Mouse (Mus musculus): ENCODE measurements at regions not wholly inside any gene's neighbourhood (a gene's known extent, or its start where the extent isn't known, plus 50 kb on each side); places are given as distances from the start of the nearest gene placed in this dataset.
"Not testable (repeated sequence)": the region's sequence is repeated elsewhere in the genome, so short reads cannot be mapped to it uniquely, and the experiment has no call there.

- Histone ChIP-seq H3K9ac (replicated peaks) (no peak overlapping the region), H3K4me1 (replicated peaks; ENCODE audit: control insufficient read depth in 2 of 2, insufficient read depth in 2 of 2, low read length in 1 of 2) (no peaks in the 10 kb centered on the region), H3K36me3 (replicated peaks; ENCODE audit: control insufficient read depth, insufficient read depth, low read depth) (no peaks in the 10 kb centered on the region), H3K27me3 (ENCODE audit: control insufficient read depth, insufficient read depth, low read length) (no peaks in the 10 kb centered on the region), H3K4me2 (ENCODE audit: low read depth) (no peak overlapping the region), H3K27ac (no peak overlapping the region), H3K4me3 (ENCODE audit: insufficient read depth in 1 of 2, low read depth in 2 of 2, low read length in 2 of 2) (no peak overlapping the region), H3K9me3 (ENCODE audit: control insufficient read depth, low read length) (no peaks in the 10 kb centered on the region)
- whole genome bisulfite sequencing (ENCODE audit: insufficient replicate concordance) = 65% methylated on average over 5 of the region's 5 CpGs
- TF ChIP-seq CTCF (IDR thresholded peaks at IDR 0.05; ENCODE audit: low read depth) = no peak
- no peak for ATAC-seq (ENCODE audit: insufficient read depth)
- no peak for DNase-seq (ENCODE audit: low read depth in 3 of 3, low spot score in 3 of 3)
Observed at GRCm38 (mm10) chr16:65403926-65404648, 116.2 kb upstream of the Pou1f1 start.

GRCm38 (mm10) chr16:65404816-65405215 lies 115.5 kb upstream of the Pou1f1 start:
- DNase-seq (ENCODE audit: low read depth in 3 of 3, low spot score in 3 of 3) (no peak), ATAC-seq (ENCODE audit: insufficient read depth) (no peak)
- no peaks in the 10 kb centered on the region for H3K9me3 ChIP-seq (ENCODE audit: control insufficient read depth, low read length)
- H3K9ac ChIP-seq (replicated peaks) = no peak overlapping the region
- no peak overlapping the region for H3K4me2 ChIP-seq (ENCODE audit: low read depth)
- H3K4me3 ChIP-seq (ENCODE audit: insufficient read depth in 1 of 2, low read depth in 2 of 2, low read length in 2 of 2) = no peak overlapping the region
- H3K36me3 ChIP-seq (replicated peaks; ENCODE audit: control insufficient read depth, insufficient read depth, low read depth) = no peaks in the 10 kb centered on the region
- no peaks in the 10 kb centered on the region for H3K27me3 ChIP-seq (ENCODE audit: control insufficient read depth, insufficient read depth, low read length)
- TF ChIP-seq CTCF (IDR thresholded peaks at IDR 0.05; ENCODE audit: low read depth) (no peak), EP300 (IDR thresholded peaks at IDR 0.05; ENCODE audit: low read depth) (no peak)
- 55% methylated on average over 5 of the region's 5 CpGs for WGBS (ENCODE audit: insufficient replicate concordance)
- no peak overlapping the region for H3K27ac ChIP-seq
- H3K4me1 ChIP-seq (replicated peaks; ENCODE audit: control insufficient read depth in 2 of 2, insufficient read depth in 2 of 2, low read length in 1 of 2) = no peaks in the 10 kb centered on the region

- Histone ChIP-seq H3K4me2 (ENCODE audit: low read depth) (no peak overlapping the region), H3K4me3 (ENCODE audit: insufficient read depth in 1 of 2, low read depth in 2 of 2, low read length in 2 of 2) (no peak overlapping the region), H3K9me3 (ENCODE audit: control insufficient read depth, low read length) (no peaks in the 10 kb centered on the region), H3K4me1 (replicated peaks; ENCODE audit: control insufficient read depth in 2 of 2, insufficient read depth in 2 of 2, low read length in 1 of 2) (no peaks in the 10 kb centered on the region), H3K27me3 (ENCODE audit: control insufficient read depth, insufficient read depth, low read length) (no peaks in the 10 kb centered on the region), H3K27ac (no peak overlapping the region), H3K9ac (replicated peaks) (no peak overlapping the region), H3K36me3 (replicated peaks; ENCODE audit: control insufficient read depth, insufficient read depth, low read depth) (no peaks in the 10 kb centered on the region)
- WGBS (ENCODE audit: insufficient replicate concordance) = 25% methylated on average over 3 of the region's 3 CpGs
- ATAC-seq (ENCODE audit: insufficient read depth) = no peak
- no peak for DNase-seq (ENCODE audit: low read depth in 3 of 3, low spot score in 3 of 3)
- no peak for TF ChIP-seq CTCF (IDR thresholded peaks at IDR 0.05; ENCODE audit: low read depth)
- no peak for TF ChIP-seq EP300 (IDR thresholded peaks at IDR 0.05; ENCODE audit: low read depth)
Observed at GRCm38 (mm10) chr16:65405824-65406556, 114.3 kb upstream of the Pou1f1 start.

GRCm38 (mm10) chr16:65432046-65432445 lies 88.3 kb upstream of the Pou1f1 start:
- WGBS (ENCODE audit: insufficient replicate concordance) = 29% methylated on average over 7 of the region's 9 CpGs
- not testable (repeated sequence) for DNase-seq (ENCODE audit: low read depth in 3 of 3, low spot score in 3 of 3); H3K4me2 ChIP-seq (ENCODE audit: low read depth); ATAC-seq (ENCODE audit: insufficient read depth); H3K4me3 ChIP-seq (ENCODE audit: insufficient read depth in 1 of 2, low read depth in 2 of 2, low read length in 2 of 2); H3K36me3 ChIP-seq (replicated peaks; ENCODE audit: control insufficient read depth, insufficient read depth, low read depth); H3K27ac ChIP-seq; H3K9ac ChIP-seq (replicated peaks); H3K4me1 ChIP-seq (replicated peaks; ENCODE audit: control insufficient read depth in 2 of 2, insufficient read depth in 2 of 2, low read length in 1 of 2); H3K9me3 ChIP-seq (ENCODE audit: control insufficient read depth, low read length); H3K27me3 ChIP-seq (ENCODE audit: control insufficient read depth, insufficient read depth, low read length)

- no peak for TF ChIP-seq EP300 (IDR thresholded peaks at IDR 0.05; ENCODE audit: low read depth)
- TF ChIP-seq CTCF (IDR thresholded peaks at IDR 0.05; ENCODE audit: low read depth) = no peak
- no peaks in the 10 kb centered on the region for H3K36me3 ChIP-seq (replicated peaks; ENCODE audit: control insufficient read depth, insufficient read depth, low read depth)
- no peak overlapping the region for H3K27ac ChIP-seq
- DNase-seq (ENCODE audit: low read depth in 3 of 3, low spot score in 3 of 3) = no peak
- H3K9me3 ChIP-seq (ENCODE audit: control insufficient read depth, low read length) = no peaks in the 10 kb centered on the region
- 60% methylated on average over 2 of the region's 2 CpGs for WGBS (ENCODE audit: insufficient replicate concordance)
- H3K4me1 ChIP-seq (replicated peaks; ENCODE audit: control insufficient read depth in 2 of 2, insufficient read depth in 2 of 2, low read length in 1 of 2) = no peaks in the 10 kb centered on the region
- no peak overlapping the region for H3K4me2 ChIP-seq (ENCODE audit: low read depth)
- no peak overlapping the region for H3K4me3 ChIP-seq (ENCODE audit: insufficient read depth in 1 of 2, low read depth in 2 of 2, low read length in 2 of 2)
- ATAC-seq (ENCODE audit: insufficient read depth) = no peak
- H3K27me3 ChIP-seq (ENCODE audit: control insufficient read depth, insufficient read depth, low read length) = no peaks in the 10 kb centered on the region
- H3K9ac ChIP-seq (replicated peaks) = no peak overlapping the region
Observed at GRCm38 (mm10) chr16:65436076-65436475, 84.2 kb upstream of the Pou1f1 start.

Data from liver, embryonic 14.5 days (tissue).